Mouse (Mus musculus) forebrain, embryonic 14.5 days (tissue): ENCODE measurements at regions not wholly inside any gene's neighbourhood (a gene's known extent, or its start where the extent isn't known, plus 50 kb on each side); places are given as distances from the start of the nearest gene placed in this dataset.

Experiments used
- ATAC-seq: fragments of 200-750 bp; cut with Nextera tagmentation; 2 replicates; pipeline ENCODE4 v1.8.0; 2017; ENCODE audit warnings: mild to moderate bottlenecking, moderate library complexity
- DNase-seq: peaks from one replicate; pipeline ENCODE4 v3.0.0-alpha.2; 2015; ENCODE audit warnings: low spot score
- H3K27ac ChIP-seq: fragments of 300-500 bp; sonication (generic); 2 replicates; pipeline ENCODE4 v1.5.1; 2014; ENCODE audit warnings: low read depth, mild to moderate bottlenecking, control low read depth, low read length, moderate library complexity
- H3K27me3 ChIP-seq: fragments of 300-500 bp; sonication (generic); replicated peaks from 2 replicates; pipeline ENCODE4 v1.6.1; 2014; ENCODE audit warnings: low read length, control low read depth, mixed read lengths; ENCODE audit not compliant: control insufficient read depth, insufficient read depth
- H3K36me3 ChIP-seq: fragments of 300-500 bp; sonication (generic); 2 replicates; pipeline ENCODE4 v1.6.1; 2014; ENCODE audit warnings: low read length, control low read depth; ENCODE audit not compliant: control insufficient read depth, insufficient read depth
- H3K4me1 ChIP-seq: fragments of 300-500 bp; sonication (generic); 2 replicates; pipeline ENCODE4 v1.6.1; 2014; ENCODE audit warnings: antibody characterized with exemption, low read length, control low read depth; ENCODE audit not compliant: control insufficient read depth, insufficient read depth
- H3K4me2 ChIP-seq: fragments of 300-500 bp; sonication (generic); 2 replicates; pipeline ENCODE4 v1.6.1; 2014; ENCODE audit warnings: mild to moderate bottlenecking, control low read depth, low read length
- H3K4me3 ChIP-seq: fragments of 300-500 bp; sonication (generic); 2 replicates; pipeline ENCODE4 v1.5.1; 2014; ENCODE audit warnings: low read depth, low read length, control low read depth
- H3K9ac ChIP-seq: fragments of 300-500 bp; sonication (generic); 2 replicates; pipeline ENCODE4 v1.6.1; 2014; ENCODE audit warnings: mild to moderate bottlenecking, low read length, control low read depth, moderate library complexity
- H3K9me3 ChIP-seq: fragments of 300-500 bp; sonication (generic); replicated peaks from 2 replicates; pipeline ENCODE4 v1.6.1; 2016; ENCODE audit warnings: low read length, control low read depth, mixed read lengths; ENCODE audit not compliant: control insufficient read depth
- WGBS: fragments of 180-500 bp; shearing (Covaris S2); extraction: QIAGEN DNeasy Blood & Tissue Kit; methylation state at CpG from one replicate; pipeline ENCODE4 v1.1.7; 2014; 5-methylcytosine and 5-hydroxymethylcytosine counted together

GRCm38 (mm10) chr16:92007351-92007750 is 50.7 kb upstream of the Mrps6 start:
- DNase-seq, result no peak
- H3K9me3 ChIP-seq, result no peaks in the 10 kb centered on the region
- no peak overlapping the region for H3K9ac ChIP-seq
- no peaks in the 10 kb centered on the region for H3K36me3 ChIP-seq
- no peak overlapping the region for H3K27ac ChIP-seq
- no peaks in the 10 kb centered on the region for H3K4me1 ChIP-seq
- no peak overlapping the region for H3K4me2 ChIP-seq
- WGBS, result 93% methylated on average over 5 of the region's 5 CpGs
- H3K27me3 ChIP-seq, result no peaks in the 10 kb centered on the region
- no peak overlapping the region for H3K4me3 ChIP-seq
- no peak for ATAC-seq
